Mouse (Mus musculus) naive thymus-derived CD4-positive, alpha-beta T cell, adult 2 months (primary cell): ENCODE measurements around the gene Ptgs1.
"Not testable (repeated sequence)": the region's sequence is repeated elsewhere in the genome, so short reads cannot be mapped to it uniquely, and the experiment has no call there.

Experiments used
- DNase-seq: peaks from one replicate; pipeline ENCODE4 v3.0.0-alpha.2; 2011; ENCODE audit warnings: low read depth

Ptgs1 gene

DNA sequence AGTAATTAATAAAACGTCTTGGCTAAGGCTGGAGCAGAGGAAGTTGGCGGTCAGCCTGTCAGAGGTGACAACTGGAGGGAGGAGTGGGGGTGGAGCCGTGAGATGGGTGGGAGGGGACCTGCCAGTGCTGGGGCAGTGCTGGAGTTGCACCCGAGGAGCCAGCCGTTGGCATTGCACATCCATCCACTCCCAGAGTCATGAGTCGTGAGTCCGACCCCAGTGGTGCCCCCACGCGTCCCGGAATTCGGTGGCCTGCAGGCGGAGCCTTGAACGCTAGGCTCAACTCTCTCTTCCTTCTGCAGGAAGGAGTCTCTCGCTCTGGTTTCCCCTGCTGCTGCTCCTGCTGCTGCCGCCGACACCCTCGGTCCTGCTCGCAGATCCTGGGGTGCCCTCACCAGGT is at the start of gene Ptgs1:
Gene Ptgs1, plus strand, starts transcription at position 61 of the 400 bp plus-strand sequence.
- DNase-seq: no peak

DNA sequence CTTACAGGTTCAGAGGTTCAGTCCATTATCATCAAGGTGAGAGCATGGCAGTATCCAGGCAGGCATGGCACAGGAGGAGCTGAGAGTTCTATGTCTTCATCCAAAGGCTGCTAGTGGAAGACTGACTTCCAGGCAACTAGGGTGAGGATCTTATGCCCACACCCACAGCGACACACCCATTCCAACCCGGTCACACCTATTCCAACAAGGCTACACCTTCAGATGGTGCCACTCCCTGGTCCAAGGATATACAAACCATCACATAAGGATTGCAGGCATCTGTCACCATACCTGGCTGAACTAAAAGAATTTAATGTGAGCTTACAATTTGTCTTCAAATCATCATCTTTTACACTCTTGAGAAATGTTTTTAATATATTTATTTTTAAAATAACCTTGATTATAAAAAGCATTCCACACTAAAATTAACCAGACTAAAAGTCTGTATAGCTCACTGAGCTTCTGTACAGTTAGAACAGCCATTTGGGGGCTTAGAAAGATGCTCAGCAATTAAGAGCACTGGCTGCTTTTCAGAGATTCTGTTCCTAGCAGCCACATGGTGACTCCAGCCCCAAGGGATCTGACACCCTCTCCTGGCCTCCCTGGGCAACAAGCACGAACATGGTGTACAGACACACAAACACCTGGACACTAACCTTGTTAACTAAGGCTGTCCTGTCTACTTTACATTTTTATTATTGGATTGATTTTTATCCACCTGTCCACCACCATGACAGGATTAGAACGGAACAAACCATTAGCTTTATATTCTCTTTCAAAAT is 48.4 kb upstream of the Ptgs1 start:
- not testable (repeated sequence) for DNase-seq

DNA sequence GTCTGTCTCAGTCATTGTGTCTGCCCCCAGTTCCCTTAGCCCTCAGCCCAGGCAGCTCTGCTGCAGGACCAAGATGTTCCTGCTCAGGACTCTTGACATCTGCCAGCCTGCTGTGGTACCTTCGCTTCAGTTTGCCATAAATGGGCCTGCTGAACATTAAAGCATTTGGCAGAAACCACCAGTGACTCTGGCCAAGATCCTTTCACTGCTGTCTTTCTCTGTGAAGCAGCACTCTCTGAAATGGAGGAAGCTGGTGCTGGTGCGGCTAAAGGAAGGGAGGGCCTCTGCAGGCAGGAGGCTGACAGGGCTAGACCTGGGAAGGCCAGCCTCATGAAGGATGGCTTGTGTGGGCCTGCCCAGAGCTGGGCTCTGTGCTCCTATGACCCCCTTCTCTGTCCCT is 46.9 kb upstream of the Ptgs1 start:
- DNase-seq: no peak

DNA sequence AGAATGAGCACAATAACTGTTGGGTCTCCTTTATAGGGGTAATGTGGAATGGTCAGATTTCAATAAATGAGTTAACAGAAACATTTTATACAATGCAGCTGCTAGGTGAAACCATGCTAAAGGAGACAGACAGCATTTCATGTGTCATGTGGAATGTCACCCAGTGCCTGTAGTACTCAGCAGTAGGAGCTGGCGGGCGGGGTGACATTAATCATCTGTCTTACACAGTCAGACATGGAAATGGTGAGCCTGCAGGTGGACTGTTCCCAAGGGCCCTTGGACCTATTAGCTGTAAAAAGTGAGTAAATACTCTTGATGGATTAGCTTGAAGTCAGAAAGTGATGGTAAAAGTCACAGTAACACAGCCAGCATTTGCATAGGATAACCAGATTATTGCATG is 46.0 kb upstream of the Ptgs1 start:
- DNase-seq: no peak

DNA sequence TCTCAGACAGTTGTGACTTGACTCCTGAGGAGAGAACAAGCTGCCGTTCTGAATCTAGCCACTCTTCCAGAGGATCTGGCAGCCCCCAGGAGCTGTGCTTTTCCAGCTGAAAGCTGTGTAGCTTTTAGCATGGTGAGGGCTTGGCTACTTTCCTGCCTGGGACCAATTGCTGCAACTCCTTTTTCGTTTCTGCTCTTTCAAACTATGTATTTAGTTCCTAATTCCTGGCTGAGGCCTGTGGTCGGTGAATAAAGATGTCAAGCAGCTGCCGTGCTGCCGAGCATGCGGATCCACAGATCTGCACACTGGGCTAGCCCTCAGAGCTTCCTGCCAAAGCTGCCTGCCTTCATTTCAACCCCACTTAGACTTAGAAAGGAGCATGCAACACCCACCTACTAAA is 45.4 kb upstream of the Ptgs1 start:
- DNase-seq: no peak

DNA sequence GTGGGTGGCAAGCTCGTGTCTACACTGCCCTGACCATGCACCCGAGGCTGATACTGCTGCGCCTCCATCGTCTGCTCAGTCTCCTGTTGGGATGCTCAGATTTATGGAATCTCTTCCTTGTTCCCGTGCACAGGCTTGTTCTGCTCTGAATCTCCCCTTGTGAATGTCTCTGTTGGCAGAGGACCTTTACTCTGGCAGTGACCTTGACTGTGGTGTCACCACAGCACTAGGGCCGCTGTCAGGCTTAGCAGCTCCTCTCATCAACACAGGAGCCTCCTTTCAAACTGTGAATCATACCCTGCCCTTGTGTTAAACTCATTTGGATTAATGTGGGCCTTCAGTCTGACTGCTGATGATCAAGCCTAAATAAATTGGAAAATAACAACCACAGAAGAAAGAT is 41.0 kb upstream of the Ptgs1 start:
- not testable (repeated sequence) for DNase-seq

DNA sequence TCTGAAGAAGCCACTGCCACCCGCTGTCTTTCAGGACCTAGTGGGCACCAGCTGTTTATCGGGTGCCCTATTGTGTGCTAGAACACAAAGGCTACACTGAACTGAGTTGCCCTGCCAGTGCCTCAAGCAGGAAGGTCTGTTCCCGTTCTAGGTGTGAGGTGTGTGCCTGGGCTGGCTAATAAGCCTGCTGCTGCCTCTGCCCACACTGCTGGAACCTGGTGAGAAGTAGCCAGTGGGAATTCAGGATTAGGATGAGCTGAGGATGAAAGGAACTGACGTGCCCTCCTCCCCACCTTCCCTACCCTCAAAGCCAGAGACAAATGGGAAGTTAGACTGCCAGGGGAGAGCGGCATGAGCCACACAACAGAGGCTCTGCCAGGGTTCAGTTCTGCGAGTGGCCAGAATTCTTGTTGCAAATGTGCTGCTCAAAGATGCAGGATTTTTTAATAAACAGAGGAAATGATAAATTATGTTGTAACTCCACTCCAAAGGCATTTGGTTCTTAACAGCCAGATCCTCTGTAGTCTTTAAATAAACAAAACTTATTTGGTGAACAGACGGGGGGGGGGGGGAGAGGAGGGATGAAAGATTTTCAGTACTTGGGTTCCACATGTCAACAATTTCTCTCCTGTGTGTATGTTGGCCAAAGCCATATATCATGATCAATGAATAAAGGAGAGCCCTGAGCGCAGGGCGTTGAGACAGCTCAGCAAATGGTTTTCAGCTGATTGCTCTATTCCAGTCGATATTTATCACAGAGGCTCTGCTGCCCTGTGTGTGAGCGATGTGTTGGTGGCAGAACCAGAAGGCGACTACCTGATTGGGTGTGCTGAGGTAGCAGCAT is 38.9 kb upstream of the Ptgs1 start:
- no peak for DNase-seq

DNA sequence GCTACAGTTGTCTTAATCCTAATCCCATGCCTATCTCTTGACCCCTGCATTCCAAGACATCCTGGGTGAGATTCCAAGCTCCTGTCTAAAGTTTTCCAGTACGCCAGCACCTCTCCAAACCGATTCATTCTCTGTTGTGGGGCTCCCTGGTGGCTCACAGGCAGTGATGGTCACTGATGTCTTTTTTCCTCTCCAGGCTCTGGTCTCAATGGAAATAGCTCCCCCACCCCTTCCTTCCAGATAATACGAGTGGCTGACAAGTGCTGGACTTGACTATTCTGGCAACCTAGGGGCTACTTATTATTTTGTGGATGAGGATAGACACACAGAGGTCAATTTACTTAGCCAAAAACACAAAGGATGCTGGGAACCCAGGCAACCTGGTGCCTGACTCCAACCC is 33.2 kb upstream of the Ptgs1 start:
- no peak for DNase-seq

DNA sequence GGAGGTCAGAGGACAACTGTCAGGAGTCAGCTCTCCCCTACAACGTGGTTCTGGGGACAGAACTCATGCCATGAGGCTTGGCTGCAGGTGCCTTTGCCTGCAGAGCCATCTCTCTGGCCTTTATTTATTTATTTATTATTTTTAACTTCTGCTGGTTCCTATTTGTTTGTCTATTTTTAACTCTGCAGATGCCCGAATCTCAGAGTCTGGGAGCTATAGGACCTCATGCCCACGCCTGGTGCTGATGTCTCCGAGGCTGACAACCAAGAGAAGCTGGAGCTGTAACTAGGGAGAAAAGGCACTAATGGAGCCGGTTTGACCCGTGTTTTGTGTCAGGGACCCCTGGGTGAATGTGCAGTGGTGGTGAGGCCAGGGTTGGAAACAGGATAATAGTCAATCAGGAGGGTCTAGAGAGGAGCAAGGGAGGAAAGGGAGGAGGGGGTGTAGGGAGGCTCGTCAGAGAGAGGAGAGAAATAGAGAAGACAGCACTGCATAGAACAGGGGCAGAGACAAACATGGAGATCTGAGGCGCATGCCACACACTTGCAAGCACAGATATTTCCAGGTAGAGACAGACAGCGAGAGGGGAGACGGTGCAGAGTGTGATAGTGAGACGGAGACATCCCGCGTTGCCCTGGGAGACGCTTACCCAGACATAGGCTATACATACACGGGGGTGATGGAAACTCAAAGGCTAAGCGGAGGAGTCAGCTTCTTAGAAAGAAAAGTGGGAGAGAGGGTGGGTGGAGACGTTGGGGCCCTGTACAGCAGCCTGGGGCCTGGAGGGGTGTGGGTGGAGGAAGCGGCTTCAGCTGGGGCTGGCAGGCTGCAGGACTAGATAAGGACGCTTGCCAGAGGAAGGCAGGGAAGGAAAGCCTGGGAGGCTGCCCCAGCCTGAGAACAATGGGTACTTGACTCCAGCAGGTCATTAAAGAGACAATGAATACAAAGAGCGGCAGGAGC is 32.0 kb upstream of the Ptgs1 start:
- DNase-seq: no peak

DNA sequence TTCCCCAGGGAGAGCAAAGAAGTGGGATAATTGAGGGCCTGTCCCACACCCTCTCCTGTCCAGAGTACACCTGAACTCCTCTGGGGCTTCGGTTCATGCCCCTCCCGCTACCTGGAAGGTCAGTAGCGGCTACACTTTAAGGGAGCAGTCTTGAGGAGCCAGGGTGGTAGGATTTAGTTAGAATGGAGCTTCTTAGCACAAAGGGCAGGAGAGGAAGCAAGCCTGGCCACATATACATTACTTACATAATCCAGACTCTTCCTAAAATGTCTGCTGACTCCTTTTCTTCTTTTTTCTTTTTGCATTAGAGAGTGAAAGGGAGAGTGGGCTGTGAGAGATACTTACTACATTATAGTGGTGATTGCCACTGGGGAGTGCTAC is 31.4 kb upstream of the Ptgs1 start:
- no peak for DNase-seq

DNA sequence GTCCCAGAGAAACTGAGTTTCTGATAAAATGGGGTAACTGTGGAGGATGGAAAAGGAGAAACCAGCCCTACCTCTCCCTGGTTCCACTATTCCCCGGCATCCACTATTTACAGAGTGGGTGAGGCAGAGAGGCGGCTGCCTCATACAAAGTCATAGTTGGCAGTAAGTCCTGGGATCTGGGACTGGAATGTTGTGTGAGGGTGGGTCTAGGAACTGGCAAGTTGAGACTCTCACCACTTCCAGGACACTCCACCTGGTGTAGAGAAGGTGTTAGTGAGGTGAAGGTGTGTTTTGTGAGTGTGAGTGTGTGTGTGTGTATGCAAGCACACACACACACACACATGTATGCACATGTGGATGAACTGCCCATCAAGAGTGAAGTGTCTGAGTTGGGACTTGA is 29.4 kb upstream of the Ptgs1 start:
- DNase-seq: no peak

DNA sequence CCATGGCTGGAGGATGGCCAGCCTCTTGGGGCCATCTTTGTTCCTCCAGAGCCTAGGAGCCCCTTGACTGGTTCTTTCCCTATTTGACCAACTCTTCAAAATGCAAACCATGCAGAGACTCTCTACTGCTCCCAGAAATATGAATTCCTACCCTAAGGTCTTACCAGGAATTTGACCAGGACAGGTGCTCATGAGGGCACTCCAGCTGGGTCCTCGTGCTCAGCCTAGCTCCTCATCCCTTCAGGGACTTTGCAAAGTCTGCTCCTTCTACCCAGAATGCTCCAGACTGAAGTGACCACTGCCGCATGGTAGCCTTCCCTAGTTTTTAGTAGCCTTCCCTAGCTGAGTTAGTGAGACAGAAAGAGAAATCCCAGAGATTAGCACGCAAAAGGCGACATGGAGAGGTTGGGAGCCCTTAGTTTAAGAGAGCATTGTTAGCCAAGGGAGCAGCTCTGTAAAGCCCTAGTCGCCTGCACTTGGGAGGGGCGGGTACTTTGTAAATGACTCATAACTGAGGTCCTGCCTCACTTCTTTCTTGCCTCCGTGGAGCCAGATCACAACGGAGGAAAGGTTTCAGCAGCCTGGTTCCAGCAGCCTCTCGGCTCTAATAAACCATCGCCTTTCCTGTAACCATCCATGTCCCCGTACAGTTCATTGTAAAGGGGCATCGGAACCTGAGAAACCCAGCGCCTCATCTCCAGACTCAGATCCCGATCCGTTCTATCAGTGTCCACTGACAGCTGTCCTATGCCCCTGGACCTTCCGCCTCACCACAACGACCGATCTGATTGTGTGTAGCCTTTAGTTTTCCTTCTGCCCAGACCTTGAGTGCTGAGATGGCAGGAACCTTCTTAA is 28.2 kb upstream of the Ptgs1 start:
- no peak for DNase-seq

DNA sequence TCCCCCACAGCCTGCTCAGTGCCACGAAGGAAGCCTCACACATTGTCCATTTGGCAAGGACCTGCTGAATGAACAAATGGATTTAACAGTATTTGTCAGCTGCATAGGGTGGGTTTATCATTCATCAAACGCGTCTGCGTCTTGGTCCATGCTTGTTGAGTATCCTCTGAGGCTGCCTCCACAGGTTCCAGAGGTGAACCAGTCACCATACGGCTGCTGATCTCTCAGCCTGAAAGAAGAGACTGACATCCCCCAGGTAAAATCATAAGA is 27.7 kb upstream of the Ptgs1 start:
- no peak for DNase-seq

DNA sequence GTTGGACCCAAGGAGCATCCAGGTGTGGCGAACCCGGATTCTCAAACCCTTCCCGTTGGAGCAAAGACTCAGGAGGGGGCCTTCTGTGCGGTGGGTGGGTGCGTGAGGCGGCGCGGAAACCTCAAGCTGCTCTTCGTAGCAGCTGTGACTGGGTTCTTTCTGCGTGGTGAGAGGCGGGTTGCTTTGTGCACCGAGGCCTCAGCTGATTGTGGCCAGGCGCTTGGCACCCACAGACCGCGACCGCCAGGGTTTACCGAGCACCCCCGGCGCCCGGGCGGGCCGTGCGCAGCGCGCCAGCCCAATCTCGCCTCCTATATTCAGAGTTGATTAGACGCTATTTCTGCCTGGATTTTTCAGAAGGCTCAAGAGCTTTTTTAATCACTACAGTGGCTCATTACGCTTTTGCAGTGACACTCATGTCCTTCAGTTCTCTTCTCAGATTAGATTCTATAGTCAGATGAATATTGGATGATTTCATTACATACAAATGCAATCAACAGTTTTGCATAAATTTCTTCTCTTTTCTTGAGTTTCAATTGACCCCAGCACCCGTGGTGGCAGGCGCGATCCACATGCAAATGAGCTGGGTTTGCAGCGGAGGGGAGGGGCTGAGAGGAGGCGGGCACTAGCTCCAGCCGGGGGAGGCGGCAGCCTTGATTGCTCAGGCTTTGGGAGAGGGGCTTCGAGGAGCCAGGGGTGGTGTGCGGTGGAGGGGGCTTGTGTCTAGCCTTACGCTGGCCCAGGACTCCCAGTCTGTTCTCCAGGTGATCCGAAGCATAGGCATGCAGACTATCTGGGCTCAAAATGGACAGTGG is 27.0 kb upstream of the Ptgs1 start:
- peak; percentile 15 for DNase-seq

DNA sequence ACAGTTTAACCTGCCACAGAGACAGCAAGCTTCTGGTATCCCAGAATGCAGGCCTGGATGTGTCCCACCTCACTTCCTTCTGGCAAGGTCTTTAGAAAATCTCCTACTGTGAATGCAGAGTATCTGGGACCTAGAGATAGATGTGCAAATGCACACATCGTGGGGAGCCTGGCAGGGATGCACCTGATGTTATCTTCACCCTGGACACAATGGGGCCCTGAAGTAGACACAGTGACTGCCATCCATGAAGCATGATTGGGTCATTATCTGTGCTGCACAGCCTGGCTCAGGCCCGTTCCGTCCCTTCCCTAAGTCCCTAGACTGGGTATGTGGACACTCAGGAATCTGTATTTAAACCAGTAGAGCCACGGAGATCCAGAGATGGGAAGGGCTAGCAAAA is 25.6 kb upstream of the Ptgs1 start:
- no peak for DNase-seq

DNA sequence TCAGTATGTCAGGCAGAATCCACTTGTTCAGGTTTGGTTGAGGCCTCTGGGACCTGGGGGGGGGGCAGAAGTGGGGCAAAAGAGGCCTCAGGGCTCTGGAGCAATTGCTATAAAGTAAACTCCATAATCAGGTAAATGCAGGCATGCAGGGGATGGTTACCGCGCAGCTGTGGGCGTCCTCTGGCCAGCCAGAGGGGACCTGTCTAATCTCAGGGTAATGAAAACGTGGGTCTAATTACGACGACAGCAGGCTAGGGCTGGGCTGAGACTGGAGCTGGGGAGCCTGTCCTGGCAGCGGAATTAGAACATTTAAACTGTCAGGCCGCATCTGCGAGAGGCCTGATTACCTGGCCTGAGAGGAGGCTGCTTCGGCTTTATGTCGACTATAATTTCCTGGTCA is 23.2 kb upstream of the Ptgs1 start:
- DNase-seq: no peak

DNA sequence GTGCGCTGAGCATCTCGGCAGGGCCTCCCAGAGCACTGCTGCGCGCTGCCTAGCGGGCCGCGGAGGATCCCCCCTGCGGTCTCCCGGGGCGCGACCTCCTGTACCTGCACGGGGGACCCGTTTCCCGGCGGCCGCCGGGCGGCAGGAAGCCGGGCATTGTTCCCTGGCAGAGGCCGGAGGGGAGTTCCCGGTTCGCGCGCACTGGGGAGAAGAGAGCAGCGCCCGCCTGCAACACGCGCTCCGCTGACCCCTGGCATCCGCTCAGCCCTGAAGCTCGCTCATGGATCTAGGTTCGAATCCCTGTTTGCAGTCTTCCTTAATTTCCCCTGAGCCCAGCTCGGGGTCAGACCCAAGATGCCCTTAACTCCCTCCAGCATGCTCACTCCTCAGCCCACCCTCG is 19.4 kb upstream of the Ptgs1 start:
- no peak for DNase-seq

DNA sequence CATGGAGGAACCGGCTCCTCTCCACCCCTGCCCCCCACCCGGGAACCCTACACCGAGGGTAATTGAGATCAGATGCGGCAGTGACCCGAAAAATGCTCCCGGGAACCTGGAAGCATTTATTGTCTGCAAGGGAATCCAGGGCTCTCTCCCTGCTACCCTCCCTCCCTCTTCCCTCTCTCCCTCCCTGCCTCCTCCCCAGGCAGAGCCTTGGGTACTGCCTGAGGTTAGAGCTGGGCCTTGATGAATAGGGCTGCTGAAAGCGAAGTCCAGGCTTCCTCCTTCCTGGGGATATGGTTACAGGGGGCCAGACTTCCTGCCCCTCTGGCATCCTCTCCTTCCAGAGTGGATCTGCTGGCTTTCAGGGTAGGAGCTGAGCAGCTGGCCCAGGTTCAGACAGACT is 18.4 kb upstream of the Ptgs1 start:
- DNase-seq: no peak

DNA sequence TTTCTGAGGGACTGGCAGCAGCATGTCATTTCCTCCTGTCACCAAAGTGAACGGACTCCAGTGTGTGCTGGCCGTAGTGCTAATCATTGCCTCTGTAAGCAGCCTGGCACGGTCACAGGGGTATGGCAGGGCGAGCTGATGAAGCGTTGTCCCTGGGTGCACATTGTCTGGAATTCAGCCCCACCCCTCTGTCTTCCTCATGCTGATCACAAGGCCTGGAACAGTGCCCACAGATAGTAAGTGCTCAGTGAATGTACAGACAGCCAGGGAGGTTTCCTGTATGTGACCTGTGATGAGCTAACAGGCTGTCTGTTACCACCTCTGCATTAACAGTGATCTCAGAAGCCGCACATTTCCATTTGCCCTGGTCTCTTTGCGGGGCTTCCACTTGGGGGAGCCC is 17.1 kb upstream of the Ptgs1 start:
- no peak for DNase-seq

DNA sequence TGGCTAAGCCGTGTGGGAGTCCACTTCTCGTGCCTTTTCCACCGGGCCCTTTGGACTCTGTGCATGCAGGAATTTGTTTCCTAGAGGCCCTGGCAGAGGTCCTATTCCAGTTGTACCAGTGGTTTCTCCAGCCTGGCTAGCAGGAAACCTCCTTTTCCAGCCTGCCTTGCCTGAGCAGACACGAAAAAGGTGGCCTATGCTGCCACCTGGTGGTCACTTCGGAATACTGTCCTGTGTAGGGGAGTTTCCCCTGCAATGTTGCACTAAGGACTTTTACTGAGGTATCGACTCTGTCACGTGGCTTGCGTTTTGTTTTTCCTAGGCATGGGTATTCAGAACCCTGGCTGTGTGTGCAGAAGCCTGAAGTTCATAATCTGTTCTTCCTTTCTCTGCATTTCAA is 16.2 kb upstream of the Ptgs1 start:
- DNase-seq: peak; percentile 87

DNA sequence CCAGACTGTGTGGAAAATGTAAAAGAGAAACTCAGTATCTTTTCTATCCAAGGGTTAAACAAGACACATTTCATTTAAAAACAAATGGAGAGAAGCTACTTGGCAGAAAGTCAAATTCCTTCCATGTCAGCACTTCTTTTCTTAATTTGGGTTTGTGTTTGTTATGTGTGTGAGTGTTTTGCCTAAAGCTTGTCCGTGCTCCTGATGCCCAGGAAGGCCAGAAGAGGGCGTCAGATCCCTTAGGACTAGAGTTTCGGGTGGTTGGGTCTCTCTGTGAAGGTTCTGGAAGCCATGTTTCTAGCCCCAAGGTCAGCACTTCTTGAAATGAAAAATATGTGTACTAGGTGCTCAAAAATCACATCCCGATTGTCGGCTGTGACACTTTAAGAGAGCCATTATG is 15.8 kb upstream of the Ptgs1 start:
- DNase-seq: no peak
